ENCODE assay signal across 13 mouse cellular contexts in genomic region chr11:102975966-102976365, GRCm38 (mm10). TPM values are rescaled to one million over a fixed set of nuclear protein-coding genes. Genes with fewer than 3 reads are reported as not detected.
DNase-seq lines count a peak whose midpoint lies in the region; ATAC-seq and TF ChIP-seq lines count a peak whose summit lies in the region.
"Not testable (repeated sequence)": the region's sequence is repeated elsewhere in the genome, so short reads cannot be mapped to it uniquely, and the experiment has no call there.
"Had no signal": no experiment of that assay in that cellular context is flagged by ENCODE, and none has a peak within 500 bp of the region (broad histone marks: within the 10 kb centered on the region; RNA-seq: fewer than 3 reads in every experiment).

No protein-coding gene starts in this region.

- WGBS in liver, embryonic 14.5 days (ENCODE audit: insufficient replicate concordance): 65% methylated on average over 9 of the region's 9 CpGs
- WGBS in lung, postnatal 0 days: 78% methylated on average over 9 of the region's 9 CpGs

- not testable (repeated sequence) for H3K9ac ChIP-seq in ES-E14 (ENCODE audit: insufficient read depth, low read depth, low read length, poor library complexity, severe bottlenecking); liver, embryonic 14.5 days (replicated peaks); lung, postnatal 0 days (replicated peaks; ENCODE audit: low read depth)

- H3K27ac ChIP-seq in ES-E14 (ENCODE audit: insufficient read depth, low read depth, low read length, poor library complexity, severe bottlenecking); liver, embryonic 14.5 days; lung, postnatal 0 days (ENCODE audit: low read length): not testable (repeated sequence)

- DNase-seq in 416B (ENCODE audit: low read depth): peak; percentile 46
- DNase-seq in ES-E14 (ENCODE audit: low read depth, low spot score): peak; percentile 60
- DNase-seq in WW6 (ENCODE audit: low read depth, low spot score): peak; percentile 69
- not testable (repeated sequence) for DNase-seq in brain, embryonic 14.5 days (ENCODE audit: low read depth); liver, embryonic 14.5 days (ENCODE audit: low read depth in 3 of 3, low spot score in 3 of 3); lung, postnatal 0 days (ENCODE audit: low spot score)

- in situ Hi-C loops in ES-E14 (cut with MboI; ENCODE audit: low sequenced_read_pairs in 2 of 2, unreplicated experiment in 2 of 2): not testable (repeated sequence)

- not testable (repeated sequence) for TF ChIP-seq EP300 in liver, embryonic 14.5 days (IDR thresholded peaks at IDR 0.05; ENCODE audit: low read depth); lung, postnatal 0 days (IDR thresholded peaks at IDR 0.05)

- peak; percentile 67 for TF ChIP-seq CTCF in E14TG2a.4 (conservative IDR thresholded peaks at IDR 0.05; ENCODE audit: low read length)
- peak; percentile 6; the same call in 1 of the 2 replicates for TF ChIP-seq CTCF in brain, embryonic 14.5 days (IDR thresholded peaks at IDR 0.05; ENCODE audit: borderline replicate concordance, extremely low read depth, insufficient read depth, insufficient read length)
- 0 out of 2 replicates have a peak, but pooled peaks have one; percentile 20 for TF ChIP-seq CTCF in liver, embryonic 14.5 days (IDR thresholded peaks at IDR 0.05; ENCODE audit: low read depth)
- TF ChIP-seq CTCF in lung, postnatal 0 days (IDR thresholded peaks at IDR 0.05): peak; percentile 21; the same call in 1 of the 2 replicates

- not testable (repeated sequence) for H3K36me3 ChIP-seq in E14TG2a.4 (ENCODE audit: insufficient read depth, low read length); ES-E14 (ENCODE audit: control insufficient read depth, insufficient read depth, low read length, poor library complexity, severe bottlenecking); liver, embryonic 14.5 days (replicated peaks; ENCODE audit: control insufficient read depth, insufficient read depth, low read depth); lung, postnatal 0 days (ENCODE audit: insufficient read depth, low read length)

- H3K4me2 ChIP-seq in liver, embryonic 14.5 days (ENCODE audit: low read depth); lung, postnatal 0 days (replicated peaks; ENCODE audit: low read depth, low read length): not testable (repeated sequence)

- ATAC-seq in liver, embryonic 14.5 days (ENCODE audit: insufficient read depth); lung, postnatal 0 days: not testable (repeated sequence)

- H3K4me3 ChIP-seq in E14TG2a.4 (replicated peaks; ENCODE audit: low read length); ES-E14 (ENCODE audit: insufficient read depth in 1 of 2, low read depth in 1 of 2, low read length in 2 of 2, poor library complexity in 1 of 2, severe bottlenecking in 1 of 2); liver, embryonic 14.5 days (ENCODE audit: insufficient read depth in 1 of 2, low read depth in 2 of 2, low read length in 2 of 2); lung, postnatal 0 days (ENCODE audit: low read depth, low read length): not testable (repeated sequence)

- peaks cover 23% of the 10 kb centered on the region for H3K27me3 ChIP-seq in E14TG2a.4 (ENCODE audit: insufficient read depth, low read length)
- not testable (repeated sequence) for H3K27me3 ChIP-seq in liver, embryonic 14.5 days (ENCODE audit: control insufficient read depth, insufficient read depth, low read length); lung, postnatal 0 days (replicated peaks; ENCODE audit: insufficient read depth, low read length)

- not testable (repeated sequence) for H3K9me3 ChIP-seq in E14TG2a.4 (ENCODE audit: low read length); ES-E14 (ENCODE audit: control insufficient read depth, insufficient read depth, low read depth, low read length); liver, embryonic 14.5 days (ENCODE audit: control insufficient read depth, low read length); lung, postnatal 0 days (ENCODE audit: low read length)

- TF ChIP-seq POLR2A in brain, embryonic 14.5 days (IDR thresholded peaks at IDR 0.05; ENCODE audit: borderline replicate concordance, extremely low read depth, insufficient read depth, insufficient read length, poor library complexity, severe bottlenecking): not testable (repeated sequence)

- H3K4me1 ChIP-seq in E14TG2a.4 (replicated peaks; ENCODE audit: low read depth, low read length): 0 out of 2 replicates have a peak, but pooled peaks cover 11% of the 10 kb centered on the region
- H3K4me1 ChIP-seq in ES-E14 (ENCODE audit: control insufficient read depth in 2 of 2, insufficient read depth in 2 of 2, low read length in 2 of 2, poor library complexity in 1 of 2); liver, embryonic 14.5 days (replicated peaks; ENCODE audit: control insufficient read depth in 2 of 2, insufficient read depth in 2 of 2, low read length in 1 of 2); lung, postnatal 0 days (ENCODE audit: insufficient read depth, low read depth, low read length): not testable (repeated sequence)

TF ChIP-seq in ES-E14, 5 proteins besides CTCF, POLR2A, EP300 and RAD21:
- peak; percentile 20; the same call in 1 of the 2 replicates for TF ChIP-seq ZC3H11A (IDR thresholded peaks at IDR 0.05; ENCODE audit: borderline replicate concordance, low read depth, low read length)

RNA-seq across cellular contexts. Expression of gene C1ql1, which starts 29.5 kb away (rescaled TPM):
- 3.3 and 3.7 TPM in 2 replicates for total RNA-seq in ES-E14 (2012; rRNA removed)
- 12.2 and 19.0 TPM in 2 replicates for polyA plus RNA-seq in brain, embryonic 14.5 days (2012; rRNA removed)
- polyA plus RNA-seq in liver, embryonic 14.5 days (2012; rRNA removed): 0.17 and 0.21 TPM in 2 replicates
- polyA plus RNA-seq in liver, embryonic 14.5 days (2014; fragmentation: Nextera tagmentation; extraction: Ambion mirVana): 0.15 TPM in 1 of 2 replicates, not detected in the other
- polyA plus RNA-seq in lung, postnatal 0 days (2015; fragmentation: Nextera tagmentation; extraction: Ambion mirVana): 0.30 and 0.31 TPM in 2 replicates
- total RNA-seq: G1E; gastrocnemius, adult 18-20 months; granulocyte monocyte progenitor cell, adult 5-6 weeks; heart, adult 2 months had no signal
- polyA plus RNA-seq: CD4-positive, CD25-positive, alpha-beta regulatory T cell, adult 4 months; G1E; inflammation-experienced regulatory T-cells, adult 6 months had no signal

RNA-seq across cellular contexts. Expression of gene Kif18b, which starts 51.0 kb away (rescaled TPM):
- 38.4 and 51.0 TPM in 2 replicates for total RNA-seq in ES-E14 (2012; rRNA removed)
- 9.3 and 15.9 TPM in 2 replicates for polyA plus RNA-seq in brain, embryonic 14.5 days (2012; rRNA removed)
- 19.7 and 21.9 TPM in 2 replicates for polyA plus RNA-seq in liver, embryonic 14.5 days (2012; rRNA removed)
- polyA plus RNA-seq in liver, embryonic 14.5 days (2014; fragmentation: Nextera tagmentation; extraction: Ambion mirVana): 6.3 TPM in 2 replicates
- 0.33 and 0.36 TPM in 2 replicates for polyA plus RNA-seq in lung, postnatal 0 days (2015; fragmentation: Nextera tagmentation; extraction: Ambion mirVana)
- total RNA-seq: gastrocnemius, adult 18-20 months had no signal

RNA-seq across cellular contexts. Expression of gene Nmt1, which starts 52.0 kb away (rescaled TPM):
- total RNA-seq in ES-E14 (2012; rRNA removed): 57.1 and 61.0 TPM in 2 replicates
- polyA plus RNA-seq in brain, embryonic 14.5 days (2012; rRNA removed): 40.1 and 42.3 TPM in 2 replicates
- polyA plus RNA-seq in liver, embryonic 14.5 days (2012; rRNA removed): 18.4 and 22.3 TPM in 2 replicates
- 44.3 and 51.2 TPM in 2 replicates for polyA plus RNA-seq in liver, embryonic 14.5 days (2014; fragmentation: Nextera tagmentation; extraction: Ambion mirVana)
- 50.5 and 52.1 TPM in 2 replicates for polyA plus RNA-seq in lung, postnatal 0 days (2015; fragmentation: Nextera tagmentation; extraction: Ambion mirVana)

RNA-seq across cellular contexts. Expression of gene Dcakd, which starts 52.2 kb away (rescaled TPM):
- 32.1 and 43.7 TPM in 2 replicates for total RNA-seq in ES-E14 (2012; rRNA removed)
- polyA plus RNA-seq in brain, embryonic 14.5 days (2012; rRNA removed): 236 and 262 TPM in 2 replicates
- polyA plus RNA-seq in liver, embryonic 14.5 days (2012; rRNA removed): 25.1 and 27.8 TPM in 2 replicates
- 25.7 and 30.6 TPM in 2 replicates for polyA plus RNA-seq in liver, embryonic 14.5 days (2014; fragmentation: Nextera tagmentation; extraction: Ambion mirVana)
- 43.5 and 51.1 TPM in 2 replicates for polyA plus RNA-seq in lung, postnatal 0 days (2015; fragmentation: Nextera tagmentation; extraction: Ambion mirVana)

Comparison
In these comparisons a context has a peak if more than half of its experiments do, and no peak if none do; other contexts are left out.
1. CTCF ChIP-seq: peak in every context shown above with its lines; median percentile 67 in E14TG2a.4; 21 in lung, postnatal 0 days; 20 in liver, embryonic 14.5 days; 6 in brain, embryonic 14.5 days.
2. RNA of gene C1ql1, which starts 29.5 kb away (polyA plus RNA-seq): 12.2 to 19.0 TPM in brain, embryonic 14.5 days; 0.30 to 0.31 TPM in lung, postnatal 0 days and 0.15 to 0.21 TPM in liver, embryonic 14.5 days; every median in the first group is over 10 times any median in the second.